Mouse (Mus musculus) bone marrow, adult 2 months (tissue): Measurements from ENCODE around the gene Klf8.

Source experiments
- CTCF ChIP-seq: fragments of 200-500 bp; IDR thresholded peaks from 2 replicates; pipeline ENCODE4 v1.5.1; 2011; ENCODE audit warnings: low read length, control low read depth; ENCODE audit not compliant: control insufficient read depth, insufficient read depth
- POLR2A ChIP-seq: fragments of 200-500 bp; IDR thresholded peaks from 2 replicates; pipeline ENCODE4 v1.6.1; 2011; ENCODE audit warnings: low read depth, mild to moderate bottlenecking, control low read depth, low read length, borderline replicate concordance; ENCODE audit not compliant: control insufficient read depth

- TF ChIP-seq POLR2A: no peak
- no peak for TF ChIP-seq CTCF
Observed at GRCm38 (mm10) chrX:153417067-153417466, 179.8 kb downstream of the Klf8 start.
